Mouse (Mus musculus): Measurements from ENCODE around the gene Dhx37.

Gene Dhx37

DNA sequence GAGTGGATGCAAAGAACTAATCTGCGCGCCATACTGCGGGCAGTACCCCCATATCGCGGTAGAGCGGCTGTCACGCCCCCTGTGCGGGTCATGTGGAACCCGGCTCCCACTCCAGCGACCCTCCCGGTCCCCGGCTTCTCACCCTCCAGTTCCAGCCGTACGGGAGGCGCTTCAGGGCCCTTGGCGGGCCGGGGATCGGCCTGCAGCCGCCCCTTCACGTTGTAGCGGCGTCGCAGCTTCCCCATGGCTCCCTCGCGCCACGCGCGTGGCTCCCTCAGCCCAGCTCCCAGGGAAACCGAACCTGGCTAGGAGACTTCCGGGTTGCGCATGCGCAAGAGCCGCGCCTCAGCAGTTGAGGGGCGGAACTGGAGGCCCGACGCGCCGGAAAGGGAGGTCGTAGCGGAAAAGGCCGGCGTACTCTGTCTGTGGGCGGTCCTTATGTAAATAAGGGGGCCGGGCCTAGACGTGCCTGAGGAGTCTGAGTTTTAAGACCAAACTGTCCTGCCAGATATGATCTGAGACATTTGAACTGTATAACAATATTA, at the start of gene Dhx37:
Gene Dhx37 (minus strand): TSS at position 329 of the 545 bp plus-strand sequence.
- DNase-seq, result peak; percentile 94

DNA sequence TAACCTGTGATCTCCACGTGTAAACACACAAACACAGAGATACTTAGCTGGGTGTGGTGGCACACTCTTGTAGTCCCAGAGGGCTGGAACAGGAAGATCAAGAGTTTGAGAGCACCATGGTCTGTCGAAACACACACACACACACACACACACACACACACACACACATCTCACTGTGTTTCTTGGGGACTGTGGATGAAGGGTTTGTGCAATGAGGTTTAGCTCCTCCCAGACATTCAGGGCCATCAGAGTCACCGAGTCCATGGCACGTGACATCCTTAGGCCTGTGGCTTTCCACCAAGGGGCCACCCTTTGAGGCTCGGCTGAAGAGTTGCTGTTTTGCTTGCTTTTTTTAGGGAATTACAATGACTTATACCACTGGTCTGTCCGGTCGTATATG, 48.6 kb upstream of the Dhx37 start:
- no peak for DNase-seq

- DNase-seq, result no peak
These were observed 46.7 kb upstream of the Dhx37 start for GRCm38 (mm10) chr5:125480434-125481231.

GRCm38 (mm10) chr5:125479376-125479775, 45.5 kb upstream of the Dhx37 start:
- no peak for DNase-seq

DNA sequence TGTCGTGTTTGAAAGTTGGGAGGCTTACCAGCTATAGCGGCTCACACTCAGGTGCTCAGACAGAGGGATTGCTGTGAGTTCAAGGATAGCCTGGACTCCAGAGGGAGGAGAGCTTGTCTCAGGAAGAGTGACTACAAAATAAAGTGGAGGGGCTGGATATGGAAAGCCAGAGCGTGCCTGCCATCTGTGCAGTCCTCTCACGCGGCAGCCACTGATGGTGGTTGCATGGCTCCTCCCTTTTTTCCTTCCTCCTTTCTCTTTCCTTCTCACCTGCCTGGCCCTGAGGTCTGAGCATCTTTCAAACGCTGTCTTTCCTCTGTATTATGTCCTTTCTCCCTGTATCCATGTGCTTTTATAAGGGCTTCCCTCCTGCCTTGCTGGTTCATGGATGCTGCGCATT, 44.1 kb upstream of the Dhx37 start:
- no peak for DNase-seq

GRCm38 (mm10) chr5:125477533-125477932, 43.6 kb upstream of the Dhx37 start:
- DNase-seq, result no peak

DNA sequence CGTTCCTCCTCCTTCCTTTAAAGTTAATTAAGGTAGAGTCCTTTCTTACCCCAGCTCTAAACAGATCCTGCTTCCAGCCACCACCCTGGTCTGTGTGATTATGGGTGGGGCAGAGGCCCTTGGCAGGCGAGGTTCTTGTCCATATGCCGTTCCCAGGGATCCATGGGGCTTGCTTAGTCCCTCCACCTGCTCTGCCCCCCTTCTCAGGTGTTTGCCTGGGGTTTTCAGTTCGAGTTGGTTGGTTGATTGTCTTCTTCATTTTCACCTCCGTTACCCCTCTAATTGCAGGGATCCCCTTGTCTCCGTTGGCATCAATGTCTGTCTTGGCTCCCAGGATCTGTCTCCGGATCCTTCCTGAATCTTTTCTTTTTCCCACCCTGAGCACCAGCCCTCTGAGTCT, 42.9 kb upstream of the Dhx37 start:
- no peak for DNase-seq

DNA sequence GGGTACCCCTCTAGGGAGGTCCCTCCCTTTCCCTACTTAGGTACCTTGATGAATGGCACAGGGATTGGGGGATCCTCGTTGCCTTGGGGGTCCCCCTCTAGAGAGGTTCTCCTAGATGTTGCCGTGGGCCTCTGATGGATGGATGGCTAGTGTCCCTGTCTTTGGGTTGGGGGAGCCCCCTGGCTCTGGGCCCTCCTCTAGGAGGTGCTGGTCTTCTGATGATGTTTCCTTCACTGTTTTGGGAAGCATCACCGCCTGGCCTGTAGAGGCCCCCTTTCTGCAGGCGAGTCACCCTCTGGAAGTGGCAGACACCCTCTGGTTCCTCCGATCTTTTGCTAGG, 42.3 kb upstream of the Dhx37 start:
- DNase-seq, result no peak

DNA sequence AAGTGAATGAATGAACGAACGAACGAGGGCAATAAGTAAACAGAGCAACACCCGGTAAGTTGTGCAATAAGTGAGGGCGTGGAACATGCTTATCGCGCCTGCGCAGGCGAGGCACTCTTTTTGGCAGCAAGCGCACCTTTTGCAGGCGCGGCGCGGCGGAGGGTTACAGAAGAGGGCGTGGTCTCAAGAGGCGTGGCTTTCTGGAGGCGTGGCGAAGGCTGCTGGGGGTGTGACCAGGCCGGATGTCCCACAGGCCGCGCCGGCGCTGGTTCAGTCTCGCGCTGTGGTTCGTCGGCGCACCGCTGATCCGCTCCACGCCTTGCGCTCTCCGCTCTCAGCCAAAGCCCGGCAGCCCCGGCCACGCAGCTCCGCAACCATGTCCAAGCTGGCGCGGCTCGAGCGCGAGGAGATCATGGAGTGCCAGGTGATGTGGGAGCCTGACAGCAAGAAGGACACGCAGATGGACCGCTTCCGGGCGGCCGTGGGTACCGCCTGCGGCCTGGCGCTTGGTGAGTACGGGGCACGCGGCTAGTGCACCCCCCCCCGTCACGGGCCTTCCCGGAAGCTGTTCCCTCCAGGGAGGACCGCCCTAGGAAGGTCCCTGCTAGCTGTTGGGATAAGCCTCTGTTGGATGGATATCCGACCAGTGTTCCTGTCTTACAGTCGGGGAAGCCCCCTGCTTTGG, 41.8 kb upstream of the Dhx37 start, which contains the start of gene Aacs:
Gene Aacs (plus strand): TSS at position 214 of the 685 bp plus-strand sequence.
- DNase-seq, result peak; percentile 98

GRCm38 (mm10) chr5:125475030-125475429, 41.1 kb upstream of the Dhx37 start:
- no peak for DNase-seq

- DNase-seq, result no peak
These were observed 39.0 kb upstream of the Dhx37 start for GRCm38 (mm10) chr5:125472796-125473475.

- DNase-seq, result no peak
These were observed 36.8 kb upstream of the Dhx37 start for GRCm38 (mm10) chr5:125470713-125471112.

- no peak for DNase-seq
These were observed 33.3 kb upstream of the Dhx37 start for GRCm38 (mm10) chr5:125467261-125467660.

- DNase-seq, result no peak
These were observed 32.6 kb upstream of the Dhx37 start for GRCm38 (mm10) chr5:125466483-125466882.

DNA sequence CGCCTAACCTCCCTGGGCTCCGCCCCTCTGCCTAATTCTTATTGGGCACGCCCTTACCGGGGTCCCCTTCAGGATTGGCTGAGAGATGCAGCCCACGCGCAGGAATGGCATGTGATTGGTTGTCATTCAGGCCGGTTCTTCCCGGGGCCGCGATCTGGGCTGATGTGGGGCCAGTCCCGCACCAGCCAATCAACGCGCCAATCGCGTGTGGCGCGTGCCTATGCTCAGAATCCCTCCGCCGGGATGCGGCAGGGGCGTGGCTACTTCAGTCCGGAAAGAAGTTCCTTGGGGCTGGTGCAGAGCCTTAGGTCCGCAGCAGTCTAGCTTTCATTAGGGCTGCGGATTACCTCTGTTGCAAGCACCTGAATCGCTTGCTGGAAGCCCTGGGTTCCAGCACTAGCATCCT, 31.8 kb upstream of the Dhx37 start:
- peak; percentile 94 for DNase-seq

DNA sequence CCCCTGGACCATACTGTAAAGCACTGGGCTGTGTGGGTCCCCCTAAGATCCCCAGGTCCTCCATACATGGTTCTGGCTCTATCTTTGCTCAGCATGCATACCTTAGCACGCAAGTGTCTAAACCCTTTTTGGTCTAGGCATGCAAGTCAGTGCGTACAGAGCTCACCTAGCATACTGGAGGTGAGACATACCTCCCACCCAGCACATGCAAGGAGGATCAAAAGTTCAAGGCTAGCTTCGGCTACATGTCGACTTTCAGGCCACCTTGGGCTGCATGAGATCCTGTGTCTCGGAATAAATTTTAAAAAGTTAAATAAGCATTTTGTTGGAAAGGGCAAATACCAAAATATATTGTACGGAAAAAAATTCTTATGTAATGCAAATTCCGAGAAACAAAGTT, 31.3 kb upstream of the Dhx37 start:
- DNase-seq, result no peak

GRCm38 (mm10) chr5:125461868-125462445, 28.0 kb upstream of the Dhx37 start:
- peak; percentile 60 for DNase-seq

DNA sequence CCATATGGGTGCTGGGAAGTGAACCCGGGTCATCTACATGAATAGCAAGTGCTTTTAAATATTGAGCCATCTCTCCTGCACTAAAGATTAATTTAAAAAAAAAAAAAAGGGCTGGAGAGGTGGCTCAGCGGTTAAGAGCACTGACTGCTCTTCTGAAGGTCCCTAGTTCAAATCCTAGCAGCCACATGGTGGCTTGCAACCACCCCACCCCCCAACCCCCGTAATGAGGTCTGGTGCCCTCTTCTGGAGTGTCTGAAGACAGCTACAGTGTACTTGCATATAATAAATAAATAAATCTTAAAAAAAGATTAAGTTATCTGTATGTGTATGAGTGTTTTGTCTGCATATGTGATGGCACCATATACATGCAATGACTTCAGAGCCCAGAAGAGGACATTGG, 26.7 kb upstream of the Dhx37 start:
- no peak for DNase-seq

DNA sequence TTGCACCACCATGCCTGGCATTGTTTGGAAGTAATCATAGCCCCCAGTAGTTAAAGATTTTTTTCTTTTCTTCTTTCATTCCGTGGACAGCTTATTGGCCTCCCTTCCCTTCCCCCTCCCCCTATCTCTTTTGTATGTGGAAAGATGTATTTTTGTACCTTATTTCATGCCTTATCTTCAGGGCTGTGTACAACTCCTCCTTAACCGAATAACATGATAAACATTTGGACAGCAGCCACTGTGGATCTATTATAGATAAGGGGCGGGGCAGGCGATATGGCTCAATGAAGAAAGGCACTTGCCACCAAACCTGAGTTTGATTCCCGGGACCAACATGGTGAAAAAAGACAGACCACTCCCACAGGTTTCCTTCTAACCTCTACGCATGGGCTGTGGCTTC, 23.6 kb upstream of the Dhx37 start:
- DNase-seq, result no peak

GRCm38 (mm10) chr5:125456100-125456499, 22.2 kb upstream of the Dhx37 start:
- DNase-seq, result no peak

DNA sequence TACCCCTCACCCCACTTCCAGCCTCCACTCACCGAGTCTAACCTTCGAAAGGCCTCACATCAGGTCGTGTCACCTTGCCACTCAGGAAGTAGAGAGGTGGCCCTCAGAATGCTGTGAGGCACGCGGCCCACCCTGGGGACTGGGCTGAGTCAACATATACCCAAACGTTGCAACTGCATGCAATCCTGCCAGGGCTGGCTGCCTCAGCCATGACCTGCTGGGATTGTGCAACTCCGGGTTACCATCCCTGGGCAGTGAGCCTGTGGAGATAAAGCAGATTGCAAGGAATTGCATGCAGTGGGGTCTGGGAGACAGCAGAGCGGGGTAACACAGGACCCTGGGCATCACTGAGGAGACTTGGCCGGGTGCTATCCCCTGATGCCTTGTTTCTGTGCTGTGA, 18.7 kb upstream of the Dhx37 start:
- DNase-seq, result no peak

- no peak for DNase-seq
These were observed 15.4 kb upstream of the Dhx37 start for GRCm38 (mm10) chr5:125449306-125449705.

GRCm38 (mm10) chr5:125448631-125449030, 14.7 kb upstream of the Dhx37 start:
- DNase-seq, result no peak

All from lung, postnatal 14 days (tissue).